Mouse (Mus musculus): ENCODE measurements around the gene Rpl23a. TPM values are rescaled to one million over a fixed set of nuclear protein-coding genes. Genes with fewer than 3 reads are reported as not detected.

Gene Rpl23a
- polyA plus RNA-seq, 1 experiment from 2014 or later = 1,230 TPM

DNA sequence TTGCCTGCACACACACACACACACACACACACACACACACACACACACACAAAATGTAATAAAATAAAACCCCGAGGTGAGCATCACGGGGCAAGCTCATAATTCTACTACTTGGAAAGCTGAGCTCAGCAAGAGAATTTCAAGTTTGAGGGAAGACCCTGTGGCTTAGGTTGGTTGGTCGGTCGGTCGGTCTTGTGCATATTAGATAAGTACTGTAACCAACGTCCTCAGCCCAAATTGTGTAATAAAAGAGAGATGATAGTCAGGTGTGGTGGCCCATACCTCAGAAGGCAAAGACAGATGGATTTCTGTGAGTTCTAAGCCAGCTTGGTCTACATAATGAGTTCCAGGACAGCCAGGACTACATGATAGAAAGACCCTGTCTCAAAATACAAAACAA is 49.5 kb downstream of the Rpl23a start:
- Histone ChIP-seq H3K9me3 (ENCODE audit: control insufficient read depth, low read length) (no peaks in the 10 kb centered on the region), H3K27ac (ENCODE audit: low read depth, low read length) (no peak overlapping the region), H3K36me3 (ENCODE audit: control insufficient read depth, insufficient read depth, low read length) (no peaks in the 10 kb centered on the region), H3K4me1 (ENCODE audit: control insufficient read depth, insufficient read depth, low read length) (no peaks in the 10 kb centered on the region), H3K27me3 (ENCODE audit: control insufficient read depth, insufficient read depth, low read length) (no peaks in the 10 kb centered on the region), H3K9ac (ENCODE audit: low read length) (no peak overlapping the region), H3K4me3 (ENCODE audit: low read depth, low read length) (no peak overlapping the region), H3K4me2 (ENCODE audit: low read depth) (no peak overlapping the region)
- ATAC-seq (ENCODE audit: insufficient read depth, low FRiP score, low TSS enrichment) (no peak), DNase-seq (ENCODE audit: low spot score) (no peak)
- 96% methylated on average over 6 of the region's 6 CpGs for WGBS

Small RNA genes lying within 50 kb of the gene (microRNA-seq; reads per million reads assigned to microRNA genes)
- not detected for gene Mir7653

Other genes starting within 250 kb of the Rpl23a start
- 17.8 and 19.6 TPM in 2 replicates for gene Phf12, start 200.8 kb downstream of the Rpl23a start, polyA plus RNA-seq (2014; fragmentation: Nextera tagmentation; extraction: Ambion mirVana)
- 18.4 and 19.4 TPM in 2 replicates for gene Dhrs13, start 151.3 kb downstream of the Rpl23a start, polyA plus RNA-seq (2014; fragmentation: Nextera tagmentation; extraction: Ambion mirVana)
- 60.8 and 62.9 TPM in 2 replicates for gene Flot2, start 145.7 kb downstream of the Rpl23a start, polyA plus RNA-seq (2014; fragmentation: Nextera tagmentation; extraction: Ambion mirVana)
- gene Eral1, start 103.2 kb downstream of the Rpl23a start, polyA plus RNA-seq (2014; fragmentation: Nextera tagmentation; extraction: Ambion mirVana) = 35.9 and 37.3 TPM in 2 replicates
- gene Fam222b, start 88.9 kb downstream of the Rpl23a start, polyA plus RNA-seq (2014; fragmentation: Nextera tagmentation; extraction: Ambion mirVana) = 27.6 and 33.2 TPM in 2 replicates
- 109 and 124 TPM in 2 replicates for gene Traf4, start 18.0 kb downstream of the Rpl23a start, polyA plus RNA-seq (2014; fragmentation: Nextera tagmentation; extraction: Ambion mirVana)
- gene Nek8, start 6.9 kb downstream of the Rpl23a start, polyA plus RNA-seq (2014; fragmentation: Nextera tagmentation; extraction: Ambion mirVana) = 6.6 and 7.8 TPM in 2 replicates
- gene Tlcd1, start 6.9 kb downstream of the Rpl23a start, polyA plus RNA-seq (2014; fragmentation: Nextera tagmentation; extraction: Ambion mirVana) = 9.1 and 9.9 TPM in 2 replicates
- gene Rab34, start 4.8 kb upstream of the Rpl23a start, polyA plus RNA-seq (2014; fragmentation: Nextera tagmentation; extraction: Ambion mirVana) = 75.3 and 82.7 TPM in 2 replicates
- 0.49 and 1.3 TPM in 2 replicates for gene Proca1, start 9.8 kb upstream of the Rpl23a start, polyA plus RNA-seq (2014; fragmentation: Nextera tagmentation; extraction: Ambion mirVana)
- 60.1 and 62.5 TPM in 2 replicates for gene Sdf2, start 62.2 kb upstream of the Rpl23a start, polyA plus RNA-seq (2014; fragmentation: Nextera tagmentation; extraction: Ambion mirVana)
- 35.4 and 36.7 TPM in 2 replicates for gene Supt6, start 62.4 kb upstream of the Rpl23a start, polyA plus RNA-seq (2014; fragmentation: Nextera tagmentation; extraction: Ambion mirVana)
- 68.2 and 68.9 TPM in 2 replicates for gene 2610507B11Rik, start 78.2 kb upstream of the Rpl23a start, polyA plus RNA-seq (2014; fragmentation: Nextera tagmentation; extraction: Ambion mirVana)
- gene BC030499, start 107.3 kb upstream of the Rpl23a start, polyA plus RNA-seq (2014; fragmentation: Nextera tagmentation; extraction: Ambion mirVana) = 0.17 TPM in 1 of 2 replicates, not detected in the other
- 48.0 and 52.7 TPM in 2 replicates for gene Spag5, start 117.9 kb upstream of the Rpl23a start, polyA plus RNA-seq (2014; fragmentation: Nextera tagmentation; extraction: Ambion mirVana)
- gene Aldoc, start 139.4 kb upstream of the Rpl23a start, polyA plus RNA-seq (2014; fragmentation: Nextera tagmentation; extraction: Ambion mirVana) = 3.0 and 4.0 TPM in 2 replicates
- gene Pigs, start 144.8 kb upstream of the Rpl23a start, polyA plus RNA-seq (2014; fragmentation: Nextera tagmentation; extraction: Ambion mirVana) = 65.5 and 72.3 TPM in 2 replicates
- 69.3 and 74.6 TPM in 2 replicates for gene Unc119, start 159.9 kb upstream of the Rpl23a start, polyA plus RNA-seq (2014; fragmentation: Nextera tagmentation; extraction: Ambion mirVana)
- gene Foxn1, start 203.0 kb upstream of the Rpl23a start, polyA plus RNA-seq (2014; fragmentation: Nextera tagmentation; extraction: Ambion mirVana) = not detected in 2 replicates
- gene Slc13a2, start 238.6 kb upstream of the Rpl23a start, polyA plus RNA-seq (2014; fragmentation: Nextera tagmentation; extraction: Ambion mirVana) = not detected in 2 replicates

All from neural tube, embryonic 11.5 days (tissue).